Mouse (Mus musculus): Measurements from ENCODE around the gene Cluh. TPM values are rescaled to one million over a fixed set of nuclear protein-coding genes. Genes with fewer than 3 reads are reported as not detected.

Cluh gene
- polyA plus RNA-seq, 1 experiment from 2014 or later: 27.5 TPM

GRCm38 (mm10) chr11:74673561-74673960 lies 24.3 kb downstream of the Cluh start:
- H3K9ac ChIP-seq (ENCODE audit: low read depth, low read length): no peak overlapping the region
- WGBS (ENCODE audit: insufficient replicate concordance): 55% methylated on average over 1 of the region's 1 CpGs
- no peaks in the 10 kb centered on the region for H3K27me3 ChIP-seq (ENCODE audit: control insufficient read depth, insufficient read depth, low read length)
- no peak overlapping the region for H3K4me3 ChIP-seq (ENCODE audit: low read depth, low read length)
- H3K27ac ChIP-seq (ENCODE audit: low read depth, low read length): 0 out of 2 replicates have a peak overlapping the region, but pooled peaks have one; percentile 24
- no peaks in the 10 kb centered on the region for H3K4me1 ChIP-seq (ENCODE audit: control insufficient read depth, insufficient read depth, low read length)
- no peak for ATAC-seq (replicated peaks; ENCODE audit: insufficient number of reproducible peaks, low FRiP score, low TSS enrichment)
- peaks cover 9% of the 10 kb centered on the region; the same call in 1 of the 2 replicates for H3K36me3 ChIP-seq (ENCODE audit: control insufficient read depth, insufficient read depth, low read length)
- no peak overlapping the region for H3K4me2 ChIP-seq
- no peaks in the 10 kb centered on the region for H3K9me3 ChIP-seq (replicated peaks; ENCODE audit: control insufficient read depth, low read length)

DNA sequence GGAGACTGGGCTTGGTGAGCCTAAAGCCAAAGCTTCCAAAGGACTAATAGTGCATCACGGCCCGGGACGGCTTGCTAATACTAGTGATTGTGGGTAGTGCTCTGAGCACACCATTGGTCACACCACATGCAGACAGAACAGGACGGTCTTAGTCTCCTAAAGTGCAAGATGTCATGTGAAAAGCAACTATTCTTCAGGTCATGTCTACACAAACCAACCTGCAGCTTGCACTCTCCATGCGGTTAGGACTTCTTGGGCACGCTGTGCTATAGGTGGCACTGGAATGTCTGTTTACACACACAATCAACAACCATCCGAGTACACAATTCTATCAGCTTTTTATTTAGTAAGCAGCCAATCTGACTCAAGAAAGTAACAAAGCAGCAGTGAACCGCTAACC lies 25.4 kb downstream of the Cluh start:
- H3K9me3 ChIP-seq (replicated peaks; ENCODE audit: control insufficient read depth, low read length): no peaks in the 10 kb centered on the region
- WGBS (ENCODE audit: insufficient replicate concordance): 96% methylated on average over 8 of the region's 8 CpGs
- H3K4me3 ChIP-seq (ENCODE audit: low read depth, low read length): no peak overlapping the region
- no peak overlapping the region for H3K27ac ChIP-seq (ENCODE audit: low read depth, low read length)
- H3K4me2 ChIP-seq: no peak overlapping the region
- no peak overlapping the region for H3K9ac ChIP-seq (ENCODE audit: low read depth, low read length)
- ATAC-seq (replicated peaks; ENCODE audit: insufficient number of reproducible peaks, low FRiP score, low TSS enrichment): no peak
- no peaks in the 10 kb centered on the region for H3K27me3 ChIP-seq (ENCODE audit: control insufficient read depth, insufficient read depth, low read length)
- peaks cover 10% of the 10 kb centered on the region; the same call in 1 of the 2 replicates for H3K36me3 ChIP-seq (ENCODE audit: control insufficient read depth, insufficient read depth, low read length)
- H3K4me1 ChIP-seq (ENCODE audit: control insufficient read depth, insufficient read depth, low read length): no peaks in the 10 kb centered on the region

DNA sequence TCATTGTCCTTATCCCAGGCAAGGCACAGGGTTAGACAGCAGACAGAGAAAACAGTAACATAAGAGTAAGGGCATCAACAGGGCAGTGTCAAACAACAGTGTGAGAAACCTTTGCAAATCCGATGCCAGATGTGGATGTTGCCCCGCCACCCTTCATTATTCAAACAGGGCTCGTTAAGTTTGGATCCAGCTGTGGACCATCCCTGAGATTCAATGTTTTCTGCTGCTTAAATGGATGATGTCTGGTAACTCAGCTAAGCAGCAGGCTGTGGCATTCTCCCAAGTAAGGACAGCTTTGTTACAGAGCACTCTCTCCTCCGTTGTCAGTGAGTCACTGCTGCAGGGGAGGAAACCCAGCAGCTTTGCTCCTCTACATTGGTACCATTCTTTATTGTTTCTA lies 25.9 kb downstream of the Cluh start:
- ATAC-seq (replicated peaks; ENCODE audit: insufficient number of reproducible peaks, low FRiP score, low TSS enrichment): no peak
- Histone ChIP-seq H3K4me1 (ENCODE audit: control insufficient read depth, insufficient read depth, low read length) (no peaks in the 10 kb centered on the region), H3K36me3 (ENCODE audit: control insufficient read depth, insufficient read depth, low read length) (peaks cover 7% of the 10 kb centered on the region; the same call in 1 of the 2 replicates), H3K9ac (ENCODE audit: low read depth, low read length) (no peak overlapping the region), H3K4me2 (no peak overlapping the region), H3K27ac (ENCODE audit: low read depth, low read length) (no peak overlapping the region), H3K4me3 (ENCODE audit: low read depth, low read length) (no peak overlapping the region), H3K9me3 (replicated peaks; ENCODE audit: control insufficient read depth, low read length) (no peaks in the 10 kb centered on the region), H3K27me3 (ENCODE audit: control insufficient read depth, insufficient read depth, low read length) (no peaks in the 10 kb centered on the region)
- WGBS (ENCODE audit: insufficient replicate concordance): 88% methylated on average over 4 of the region's 4 CpGs

- Histone ChIP-seq H3K9me3 (replicated peaks; ENCODE audit: control insufficient read depth, low read length) (no peaks in the 10 kb centered on the region), H3K27me3 (ENCODE audit: control insufficient read depth, insufficient read depth, low read length) (no peaks in the 10 kb centered on the region), H3K4me3 (ENCODE audit: low read depth, low read length) (no peak overlapping the region), H3K4me1 (ENCODE audit: control insufficient read depth, insufficient read depth, low read length) (no peaks in the 10 kb centered on the region), H3K4me2 (no peak overlapping the region), H3K27ac (ENCODE audit: low read depth, low read length) (no peak overlapping the region), H3K36me3 (ENCODE audit: control insufficient read depth, insufficient read depth, low read length) (peaks cover 15% of the 10 kb centered on the region), H3K9ac (ENCODE audit: low read depth, low read length) (no peak overlapping the region)
- ATAC-seq (replicated peaks; ENCODE audit: insufficient number of reproducible peaks, low FRiP score, low TSS enrichment): no peak
- 81% methylated on average over 1 of the region's 1 CpGs for WGBS (ENCODE audit: insufficient replicate concordance)
Observed at GRCm38 (mm10) chr11:74692151-74692550, 42.9 kb downstream of the Cluh start.

GRCm38 (mm10) chr11:74699505-74699904 lies 50.2 kb downstream of the Cluh start:
- Histone ChIP-seq H3K9ac (ENCODE audit: low read depth, low read length) (no peak overlapping the region), H3K9me3 (replicated peaks; ENCODE audit: control insufficient read depth, low read length) (no peaks in the 10 kb centered on the region), H3K4me1 (ENCODE audit: control insufficient read depth, insufficient read depth, low read length) (no peaks in the 10 kb centered on the region), H3K36me3 (ENCODE audit: control insufficient read depth, insufficient read depth, low read length) (peaks cover 4% of the 10 kb centered on the region; the same call in 1 of the 2 replicates), H3K27ac (ENCODE audit: low read depth, low read length) (no peak overlapping the region), H3K4me2 (no peak overlapping the region), H3K4me3 (ENCODE audit: low read depth, low read length) (no peak overlapping the region), H3K27me3 (ENCODE audit: control insufficient read depth, insufficient read depth, low read length) (no peaks in the 10 kb centered on the region)
- 97% methylated on average over 2 of the region's 2 CpGs for WGBS (ENCODE audit: insufficient replicate concordance)
- ATAC-seq (replicated peaks; ENCODE audit: insufficient number of reproducible peaks, low FRiP score, low TSS enrichment): no peak

GRCm38 (mm10) chr11:74704068-74704467 lies 54.8 kb downstream of the Cluh start:
- Histone ChIP-seq H3K9ac (ENCODE audit: low read depth, low read length) (no peak overlapping the region), H3K9me3 (replicated peaks; ENCODE audit: control insufficient read depth, low read length) (no peaks in the 10 kb centered on the region), H3K4me1 (ENCODE audit: control insufficient read depth, insufficient read depth, low read length) (no peaks in the 10 kb centered on the region), H3K27ac (ENCODE audit: low read depth, low read length) (no peak overlapping the region), H3K4me2 (no peak overlapping the region), H3K27me3 (ENCODE audit: control insufficient read depth, insufficient read depth, low read length) (no peaks in the 10 kb centered on the region), H3K36me3 (ENCODE audit: control insufficient read depth, insufficient read depth, low read length) (no peaks in the 10 kb centered on the region), H3K4me3 (ENCODE audit: low read depth, low read length) (no peak overlapping the region)
- 98% methylated on average over 2 of the region's 2 CpGs for WGBS (ENCODE audit: insufficient replicate concordance)
- ATAC-seq (replicated peaks; ENCODE audit: insufficient number of reproducible peaks, low FRiP score, low TSS enrichment): no peak

GRCm38 (mm10) chr11:74708781-74709180 lies 59.5 kb downstream of the Cluh start:
- H3K9ac ChIP-seq (ENCODE audit: low read depth, low read length): no peak overlapping the region
- H3K27me3 ChIP-seq (ENCODE audit: control insufficient read depth, insufficient read depth, low read length): no peaks in the 10 kb centered on the region
- no peak for ATAC-seq (replicated peaks; ENCODE audit: insufficient number of reproducible peaks, low FRiP score, low TSS enrichment)
- H3K4me2 ChIP-seq: no peak overlapping the region
- H3K4me1 ChIP-seq (ENCODE audit: control insufficient read depth, insufficient read depth, low read length): peaks cover 6% of the 10 kb centered on the region
- H3K27ac ChIP-seq (ENCODE audit: low read depth, low read length): no peak overlapping the region
- no peaks in the 10 kb centered on the region for H3K36me3 ChIP-seq (ENCODE audit: control insufficient read depth, insufficient read depth, low read length)
- H3K4me3 ChIP-seq (ENCODE audit: low read depth, low read length): no peak overlapping the region
- H3K9me3 ChIP-seq (replicated peaks; ENCODE audit: control insufficient read depth, low read length): no peaks in the 10 kb centered on the region
- 19% methylated on average over 1 of the region's 1 CpGs for WGBS (ENCODE audit: insufficient replicate concordance)

GRCm38 (mm10) chr11:74710671-74711070 lies 61.4 kb downstream of the Cluh start:
- ATAC-seq (replicated peaks; ENCODE audit: insufficient number of reproducible peaks, low FRiP score, low TSS enrichment): no peak
- no peak overlapping the region for H3K9ac ChIP-seq (ENCODE audit: low read depth, low read length)
- peaks cover 6% of the 10 kb centered on the region for H3K4me1 ChIP-seq (ENCODE audit: control insufficient read depth, insufficient read depth, low read length)
- no peaks in the 10 kb centered on the region for H3K9me3 ChIP-seq (replicated peaks; ENCODE audit: control insufficient read depth, low read length)
- H3K27ac ChIP-seq (ENCODE audit: low read depth, low read length): no peak overlapping the region
- H3K27me3 ChIP-seq (ENCODE audit: control insufficient read depth, insufficient read depth, low read length): no peaks in the 10 kb centered on the region
- no peak overlapping the region for H3K4me2 ChIP-seq
- H3K36me3 ChIP-seq (ENCODE audit: control insufficient read depth, insufficient read depth, low read length): no peaks in the 10 kb centered on the region
- 89% methylated on average over 1 of the region's 1 CpGs for WGBS (ENCODE audit: insufficient replicate concordance)
- H3K4me3 ChIP-seq (ENCODE audit: low read depth, low read length): no peak overlapping the region

- Histone ChIP-seq H3K27ac (ENCODE audit: low read depth, low read length) (no peak overlapping the region), H3K9me3 (replicated peaks; ENCODE audit: control insufficient read depth, low read length) (no peaks in the 10 kb centered on the region), H3K4me3 (ENCODE audit: low read depth, low read length) (no peak overlapping the region), H3K9ac (ENCODE audit: low read depth, low read length) (no peak overlapping the region), H3K4me1 (ENCODE audit: control insufficient read depth, insufficient read depth, low read length) (peaks cover 16% of the 10 kb centered on the region), H3K27me3 (ENCODE audit: control insufficient read depth, insufficient read depth, low read length) (no peaks in the 10 kb centered on the region), H3K36me3 (ENCODE audit: control insufficient read depth, insufficient read depth, low read length) (no peaks in the 10 kb centered on the region), H3K4me2 (no peak overlapping the region)
- WGBS (ENCODE audit: insufficient replicate concordance): 79% methylated on average over 3 of the region's 3 CpGs
- no peak for ATAC-seq (replicated peaks; ENCODE audit: insufficient number of reproducible peaks, low FRiP score, low TSS enrichment)
Observed at GRCm38 (mm10) chr11:74715971-74716525, 66.8 kb downstream of the Cluh start.

Measured in heart, embryonic 11.5 days (tissue).